Mouse (Mus musculus) heart, embryonic 15.5 days (tissue): ENCODE measurements around the gene Ms4a6c. TPM values are rescaled to one million over a fixed set of nuclear protein-coding genes. Genes with fewer than 3 reads are reported as not detected.
"Not testable (repeated sequence)": the region's sequence is repeated elsewhere in the genome, so short reads cannot be mapped to it uniquely, and the experiment has no call there.

Experiments
- ATAC-seq: fragments of 200-750 bp; cut with Nextera tagmentation; replicated peaks from 2 replicates; pipeline ENCODE4 v1.8.0; 2017; ENCODE audit warnings: low read depth, moderate TSS enrichment; ENCODE audit not compliant: insufficient number of reproducible peaks, insufficient read depth, low FRiP score
- H3K27ac ChIP-seq: fragments of 300-500 bp; sonication (generic); 2 replicates; pipeline ENCODE4 v1.5.1; 2015; ENCODE audit warnings: mild to moderate bottlenecking, inconsistent platforms
- H3K27me3 ChIP-seq: fragments of 300-500 bp; sonication (generic); 2 replicates; pipeline ENCODE4 v1.6.1; 2015; ENCODE audit warnings: inconsistent platforms
- H3K36me3 ChIP-seq: fragments of 300-500 bp; sonication (generic); 2 replicates; pipeline ENCODE4 v1.6.1; 2015; ENCODE audit warnings: mild to moderate bottlenecking, inconsistent platforms
- H3K4me1 ChIP-seq: fragments of 300-500 bp; sonication (generic); replicated peaks from 2 replicates; pipeline ENCODE4 v1.6.1; 2015; ENCODE audit warnings: inconsistent platforms
- H3K4me2 ChIP-seq: fragments of 300-500 bp; sonication (generic); 2 replicates; pipeline ENCODE4 v1.6.1; 2015; ENCODE audit warnings: inconsistent platforms, mild to moderate bottlenecking, moderate library complexity
- H3K4me3 ChIP-seq: fragments of 300-500 bp; sonication (generic); 2 replicates; pipeline ENCODE4 v1.5.1; 2015; ENCODE audit warnings: mild to moderate bottlenecking, inconsistent platforms
- H3K9ac ChIP-seq: fragments of 300-500 bp; sonication (generic); 2 replicates; pipeline ENCODE4 v1.6.1; 2015; ENCODE audit warnings: mild to moderate bottlenecking, inconsistent platforms
- H3K9me3 ChIP-seq: fragments of 300-500 bp; sonication (generic); replicated peaks from 2 replicates; pipeline ENCODE4 v1.6.1; 2016; ENCODE audit warnings: inconsistent platforms
- WGBS: fragments of 180-500 bp; shearing (Covaris S2); methylation state at CpG from one replicate; pipeline ENCODE4 v1.1.7; 2015; ENCODE audit warnings: mixed read lengths; 5-methylcytosine and 5-hydroxymethylcytosine counted together
- polyA plus RNA-seq: library from polyadenylated mRNA; unstranded; fragments of >200 nt; fragmentation: Nextera tagmentation; extraction: Ambion mirVana; gene quantifications from 2 replicates; pipeline ENCODE4 v1.2.1, GENCODE M21; 2015

The Ms4a6c gene
- polyA plus RNA-seq, 1 experiment from 2014 or later: 4.5 TPM

GRCm38 (mm10) chr19:11483941-11484340, 14.8 kb downstream of the Ms4a6c start:
- Histone ChIP-seq H3K36me3 (no peaks in the 10 kb centered on the region), H3K4me2 (no peak overlapping the region), H3K9ac (no peak overlapping the region), H3K4me3 (no peak overlapping the region), H3K27me3 (no peaks in the 10 kb centered on the region), H3K4me1 (no peaks in the 10 kb centered on the region), H3K27ac (no peak overlapping the region), H3K9me3 (no peaks in the 10 kb centered on the region)
- WGBS: 62% methylated on average over 4 of the region's 4 CpGs
- no peak for ATAC-seq

- H3K27ac ChIP-seq: no peak overlapping the region
- no peak overlapping the region for H3K4me3 ChIP-seq
- no peaks in the 10 kb centered on the region for H3K27me3 ChIP-seq
- no peak overlapping the region for H3K9ac ChIP-seq
- no peaks in the 10 kb centered on the region for H3K4me1 ChIP-seq
- no peak for ATAC-seq
- 69% methylated on average over 3 of the region's 3 CpGs for WGBS
- no peaks in the 10 kb centered on the region for H3K9me3 ChIP-seq
- no peaks in the 10 kb centered on the region for H3K36me3 ChIP-seq
- no peak overlapping the region for H3K4me2 ChIP-seq
These were observed 15.2 kb downstream of the Ms4a6c start for GRCm38 (mm10) chr19:11484388-11484787.

- H3K4me3 ChIP-seq: no peak overlapping the region
- H3K9me3 ChIP-seq: no peaks in the 10 kb centered on the region
- WGBS: 75% methylated on average over 3 of the region's 3 CpGs
- H3K36me3 ChIP-seq: no peaks in the 10 kb centered on the region
- ATAC-seq: no peak
- no peak overlapping the region for H3K9ac ChIP-seq
- no peak overlapping the region for H3K4me2 ChIP-seq
- H3K27ac ChIP-seq: no peak overlapping the region
- H3K4me1 ChIP-seq: no peaks in the 10 kb centered on the region
- no peaks in the 10 kb centered on the region for H3K27me3 ChIP-seq
These were observed 16.1 kb downstream of the Ms4a6c start for GRCm38 (mm10) chr19:11485266-11485665.

GRCm38 (mm10) chr19:11485746-11486145, 16.6 kb downstream of the Ms4a6c start, which contains the start of gene Gm8369:
TSS of gene Gm8369 (plus strand) at chr19:11485938.
- ATAC-seq: no peak
- 73% methylated on average over 2 of the region's 2 CpGs for WGBS
- no peaks in the 10 kb centered on the region for H3K27me3 ChIP-seq

GRCm38 (mm10) chr19:11486599-11486998, 17.4 kb downstream of the Ms4a6c start:
- ATAC-seq: no peak
- Histone ChIP-seq H3K9me3 (no peaks in the 10 kb centered on the region), H3K4me1 (no peaks in the 10 kb centered on the region), H3K4me3 (no peak overlapping the region), H3K27ac (no peak overlapping the region), H3K27me3 (no peaks in the 10 kb centered on the region), H3K36me3 (no peaks in the 10 kb centered on the region), H3K9ac (no peak overlapping the region), H3K4me2 (no peak overlapping the region)
- 70% methylated on average over 1 of the region's 1 CpGs for WGBS

More at GRCm38 (mm10) chr19:11485746-11486145, 16.6 kb downstream of the Ms4a6c start, which contains the start of gene Gm8369:
- Histone ChIP-seq H3K4me3 (no peak within 1 kb of the TSS), H3K9ac (no peak within 1 kb of the TSS), H3K27ac (no peak within 1 kb of the TSS), H3K36me3 (no peaks in the 10 kb centered on the region), H3K9me3 (no peaks in the 10 kb centered on the region), H3K4me2 (no peak within 1 kb of the TSS), H3K4me1 (no peaks in the 10 kb centered on the region)

GRCm38 (mm10) chr19:11491406-11492189, 22.4 kb downstream of the Ms4a6c start:
- no peak for ATAC-seq
- 52% methylated on average over 4 of the region's 4 CpGs for WGBS
- H3K27me3 ChIP-seq: no peaks in the 10 kb centered on the region

GRCm38 (mm10) chr19:11492671-11493070, 23.5 kb downstream of the Ms4a6c start:
- Histone ChIP-seq H3K27me3 (no peaks in the 10 kb centered on the region), H3K27ac (no peak overlapping the region), H3K4me1 (no peaks in the 10 kb centered on the region), H3K36me3 (no peaks in the 10 kb centered on the region), H3K9ac (no peak overlapping the region), H3K9me3 (no peaks in the 10 kb centered on the region), H3K4me2 (no peak overlapping the region), H3K4me3 (no peak overlapping the region)
- no peak for ATAC-seq
- 74% methylated on average over 1 of the region's 1 CpGs for WGBS

More at GRCm38 (mm10) chr19:11491406-11492189, 22.4 kb downstream of the Ms4a6c start:
- Histone ChIP-seq H3K4me1 (no peaks in the 10 kb centered on the region), H3K27ac (no peak overlapping the region), H3K4me2 (no peak overlapping the region), H3K9ac (no peak overlapping the region), H3K36me3 (no peaks in the 10 kb centered on the region), H3K4me3 (no peak overlapping the region), H3K9me3 (no peaks in the 10 kb centered on the region)

- H3K4me1 ChIP-seq: no peaks in the 10 kb centered on the region
- WGBS: 72% methylated on average over 3 of the region's 3 CpGs
These were observed 25.4 kb downstream of the Ms4a6c start for GRCm38 (mm10) chr19:11494519-11494918.

GRCm38 (mm10) chr19:11496361-11496760, 27.2 kb downstream of the Ms4a6c start:
- 68% methylated on average over 6 of the region's 6 CpGs for WGBS
- no peak overlapping the region for H3K27ac ChIP-seq

More at GRCm38 (mm10) chr19:11494519-11494918, 25.4 kb downstream of the Ms4a6c start:
- no peak overlapping the region for H3K4me2 ChIP-seq
- H3K9ac ChIP-seq: no peak overlapping the region
- H3K4me3 ChIP-seq: no peak overlapping the region
- no peaks in the 10 kb centered on the region for H3K36me3 ChIP-seq
- H3K27ac ChIP-seq: no peak overlapping the region
- H3K9me3 ChIP-seq: no peaks in the 10 kb centered on the region
- ATAC-seq: no peak
- no peaks in the 10 kb centered on the region for H3K27me3 ChIP-seq

GRCm38 (mm10) chr19:11497300-11497699, 28.1 kb downstream of the Ms4a6c start:
- WGBS: 71% methylated on average over 1 of the region's 1 CpGs

More at GRCm38 (mm10) chr19:11496361-11496760, 27.2 kb downstream of the Ms4a6c start:
- Histone ChIP-seq H3K4me1 (no peaks in the 10 kb centered on the region), H3K9ac (no peak overlapping the region), H3K36me3 (no peaks in the 10 kb centered on the region), H3K4me2 (no peak overlapping the region), H3K4me3 (no peak overlapping the region), H3K9me3 (no peaks in the 10 kb centered on the region), H3K27me3 (no peaks in the 10 kb centered on the region)
- ATAC-seq: no peak

GRCm38 (mm10) chr19:11500796-11501195, 31.6 kb downstream of the Ms4a6c start:
- Histone ChIP-seq H3K36me3 (no peaks in the 10 kb centered on the region), H3K27me3 (no peaks in the 10 kb centered on the region), H3K4me1 (no peaks in the 10 kb centered on the region), H3K9ac (no peak overlapping the region), H3K4me3 (no peak overlapping the region), H3K4me2 (no peak overlapping the region), H3K9me3 (no peaks in the 10 kb centered on the region), H3K27ac (no peak overlapping the region)
- no peak for ATAC-seq
- WGBS: 76% methylated on average over 1 of the region's 1 CpGs

More at GRCm38 (mm10) chr19:11497300-11497699, 28.1 kb downstream of the Ms4a6c start:
- ATAC-seq, H3K9ac ChIP-seq, H3K9me3 ChIP-seq, H3K4me3 ChIP-seq, H3K4me1 ChIP-seq, H3K27me3 ChIP-seq, H3K36me3 ChIP-seq, H3K4me2 ChIP-seq, H3K27ac ChIP-seq: not testable (repeated sequence)

- Histone ChIP-seq H3K4me3 (no peak overlapping the region), H3K9me3 (no peaks in the 10 kb centered on the region), H3K9ac (no peak overlapping the region), H3K36me3 (no peaks in the 10 kb centered on the region), H3K27ac (no peak overlapping the region), H3K4me1 (no peaks in the 10 kb centered on the region), H3K4me2 (no peak overlapping the region), H3K27me3 (no peaks in the 10 kb centered on the region)
- ATAC-seq: no peak
- 85% methylated on average over 4 of the region's 4 CpGs for WGBS
These were observed 32.2 kb downstream of the Ms4a6c start for GRCm38 (mm10) chr19:11501326-11501725.
